Mouse (Mus musculus) G1E (cell line): ENCODE data around the gene Klk1b21.

ENCODE experiments used
- CTCF ChIP-seq: IDR thresholded peaks from 2 replicates; pipeline ENCODE4 v1.5.1; 2012; ENCODE audit warnings: low read depth, low read length, inconsistent platforms, mixed read lengths
- GATA1 ChIP-seq: IDR thresholded peaks from 2 replicates; pipeline ENCODE4 v1.6.1; 2012; ENCODE audit warnings: borderline replicate concordance, low read length, inconsistent platforms, mixed read lengths
- POLR2AphosphoS5 ChIP-seq: IDR thresholded peaks from 2 replicates; pipeline ENCODE4 v1.6.1; 2012; ENCODE audit warnings: low read depth, low read length, inconsistent platforms; ENCODE audit not compliant: insufficient replicate concordance

DNA sequence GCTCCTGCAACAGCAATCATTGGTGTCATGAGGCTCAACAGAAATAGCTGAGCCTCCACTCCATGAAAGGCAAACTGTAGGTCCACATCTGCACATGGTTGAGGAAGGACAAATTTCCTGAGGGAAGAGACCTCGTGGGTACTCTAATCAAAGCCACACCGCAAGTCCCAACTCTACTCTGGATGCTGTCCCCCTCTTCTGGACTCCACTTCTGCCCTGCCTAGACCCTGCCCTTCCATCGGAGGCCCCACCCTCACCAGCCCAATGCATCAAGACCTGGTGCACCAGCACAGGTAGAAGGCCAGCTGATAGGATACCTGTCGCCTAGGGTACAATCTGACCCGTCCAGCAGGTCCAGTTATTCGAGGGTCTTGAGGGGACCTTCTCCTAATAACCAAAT, 21.3 kb downstream of the Klk1b21 start:
- TF ChIP-seq GATA1: no peak
- no peak for TF ChIP-seq CTCF
- no peak for TF ChIP-seq POLR2AphosphoS5
